Mouse (Mus musculus): ENCODE data around the gene Traf4. TPM values are rescaled to one million over a fixed set of nuclear protein-coding genes. Genes with fewer than 3 reads are reported as not detected.

Gene Traf4
- total and polyA plus RNA-seq, 3 experiments = 34.4 to 42.0 TPM; not detected in 1

DNA sequence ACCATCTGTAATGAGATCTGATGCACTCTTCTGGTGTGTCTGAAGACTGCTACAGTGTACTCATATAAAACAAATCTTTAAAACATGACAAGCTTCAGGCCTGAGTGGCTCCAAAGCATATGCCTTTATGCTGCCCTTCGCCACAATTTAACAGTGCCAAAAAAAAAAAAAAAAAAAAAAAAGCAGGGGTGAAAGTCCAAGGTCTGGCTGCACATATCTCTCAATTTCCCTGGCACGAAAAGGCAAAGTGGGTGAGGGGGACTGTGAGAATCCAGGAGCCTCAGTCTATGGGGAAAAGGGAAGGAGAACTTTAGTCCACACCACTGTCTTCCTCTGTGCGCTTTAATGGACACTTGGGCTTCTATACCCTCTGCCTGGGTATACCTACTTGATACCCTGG lies 37.0 kb upstream of the Traf4 start:
- peaks cover 0 to 3% of the 10 kb centered on the region in 2 experiments; a peak in 1 of 4 replicates for H3K36me3 ChIP-seq (ENCODE audit: control insufficient read depth in 1 of 2, insufficient read depth in 2 of 2, low read length in 2 of 2)
- DNase-seq (ENCODE audit: low read depth, low spot score) = no peak
- H3K9me3 ChIP-seq (replicated peaks; ENCODE audit: insufficient read depth, low read length) = no peaks in the 10 kb centered on the region
- H3K4me3 ChIP-seq (ENCODE audit: control insufficient read depth in 1 of 2, insufficient read depth in 1 of 2, low read depth in 2 of 2, low read length in 2 of 2) = no peak overlapping the region
- no peak overlapping the region for H3K9ac ChIP-seq (ENCODE audit: control insufficient read depth, low read depth, low read length, poor library complexity, severe bottlenecking)
- H3K4me1 ChIP-seq (ENCODE audit: control insufficient read depth in 1 of 2, insufficient read depth in 2 of 2, low read length in 2 of 2) = no peaks in the 10 kb centered on the region
- TF ChIP-seq ZNF384 (IDR thresholded peaks at IDR 0.05; ENCODE audit: low read depth, low read length) (peak; percentile 53), GABPA (IDR thresholded peaks at IDR 0.05; ENCODE audit: low read depth, low read length) (no peak)
- no peak overlapping the region for H3K27ac ChIP-seq (ENCODE audit: control insufficient read depth, low read depth, low read length)
- H3K27me3 ChIP-seq (ENCODE audit: control insufficient read depth in 1 of 2, insufficient read depth in 2 of 2, low read length in 2 of 2) = no peaks in the 10 kb centered on the region
- H3K79me2 ChIP-seq (ENCODE audit: control insufficient read depth, insufficient read depth, low read length, poor library complexity) = no peaks in the 10 kb centered on the region

DNA sequence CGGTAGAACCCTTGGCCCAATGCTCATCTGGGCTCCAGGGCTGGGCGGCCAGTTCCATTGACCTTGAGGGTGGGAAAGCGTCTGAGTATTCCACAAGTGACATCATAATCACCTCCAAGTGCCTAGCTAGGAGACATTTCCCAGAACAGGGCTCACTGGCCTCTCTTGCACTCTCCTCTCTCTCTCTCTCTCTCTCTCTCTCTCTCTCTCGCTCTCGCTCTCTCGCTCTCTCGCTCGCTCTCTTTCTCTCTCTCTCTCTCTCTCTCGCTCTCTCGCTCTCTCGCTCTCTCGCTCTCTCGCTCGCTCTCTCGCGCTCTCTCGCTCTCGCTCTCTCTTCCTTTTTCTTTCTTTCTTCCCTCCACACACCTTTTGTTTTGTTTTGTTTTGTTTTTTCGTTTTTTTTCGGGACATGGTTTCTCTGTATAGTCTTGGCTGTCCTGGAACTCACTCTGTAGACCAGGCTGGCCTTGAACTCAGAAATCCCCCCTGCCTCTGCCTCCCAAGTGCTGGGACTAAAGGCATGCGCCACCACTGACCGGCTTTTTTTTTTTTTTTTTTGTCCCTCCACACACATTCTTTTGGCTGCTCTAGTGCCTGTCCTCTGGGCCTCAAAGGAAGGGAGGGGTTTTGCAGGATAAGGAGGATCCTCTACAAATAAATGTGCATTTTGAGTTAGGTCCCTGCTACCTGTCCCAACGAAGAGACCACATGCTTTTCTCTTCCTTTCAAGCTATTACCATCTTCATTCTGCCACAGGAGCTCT lies 29.9 kb upstream of the Traf4 start:
- no peaks in the 10 kb centered on the region for H3K9me3 ChIP-seq (replicated peaks; ENCODE audit: insufficient read depth, low read length)
- no peaks in the 10 kb centered on the region for H3K79me2 ChIP-seq (ENCODE audit: control insufficient read depth, insufficient read depth, low read length, poor library complexity)
- peaks cover 0 to 2% of the 10 kb centered on the region in 2 experiments; a peak in 1 of 4 replicates for H3K36me3 ChIP-seq (ENCODE audit: control insufficient read depth in 1 of 2, insufficient read depth in 2 of 2, low read length in 2 of 2)
- no peak overlapping the region for H3K27ac ChIP-seq (ENCODE audit: control insufficient read depth, low read depth, low read length)
- H3K4me1 ChIP-seq (ENCODE audit: control insufficient read depth in 1 of 2, insufficient read depth in 2 of 2, low read length in 2 of 2) = peaks cover 0 to 9% of the 10 kb centered on the region in 2 experiments; a peak in 3 of 4 replicates
- H3K27me3 ChIP-seq (ENCODE audit: control insufficient read depth in 1 of 2, insufficient read depth in 2 of 2, low read length in 2 of 2) = no peaks in the 10 kb centered on the region
- peak overlapping the region; percentile 88 to 100 for H3K4me3 ChIP-seq (ENCODE audit: control insufficient read depth in 1 of 2, insufficient read depth in 1 of 2, low read depth in 2 of 2, low read length in 2 of 2)
- TF ChIP-seq POLR2A (IDR thresholded peaks at IDR 0.05; ENCODE audit: control insufficient read depth in 1 of 2, insufficient read depth in 1 of 2, low read depth in 1 of 2, low read length in 2 of 2, poor library complexity in 1 of 2) (0 out of 4 replicates have a peak, but pooled peaks of 1 of the 2 experiments have one; percentile 9), CHD1 (IDR thresholded peaks at IDR 0.05; ENCODE audit: low read depth, low read length) (no peak), JUND (IDR thresholded peaks at IDR 0.05; ENCODE audit: low read depth, low read length) (peak; percentile 95; the same call in 1 of the 2 replicates), ZNF384 (IDR thresholded peaks at IDR 0.05; ENCODE audit: low read depth, low read length) (peak; percentile 65), ZMIZ1 (IDR thresholded peaks at IDR 0.05; ENCODE audit: low read depth, low read length) (no peak)
- peak; percentile 30 for DNase-seq (ENCODE audit: low read depth, low spot score)
- H3K9ac ChIP-seq (ENCODE audit: control insufficient read depth, low read depth, low read length, poor library complexity, severe bottlenecking) = peak overlapping the region; percentile 62

DNA sequence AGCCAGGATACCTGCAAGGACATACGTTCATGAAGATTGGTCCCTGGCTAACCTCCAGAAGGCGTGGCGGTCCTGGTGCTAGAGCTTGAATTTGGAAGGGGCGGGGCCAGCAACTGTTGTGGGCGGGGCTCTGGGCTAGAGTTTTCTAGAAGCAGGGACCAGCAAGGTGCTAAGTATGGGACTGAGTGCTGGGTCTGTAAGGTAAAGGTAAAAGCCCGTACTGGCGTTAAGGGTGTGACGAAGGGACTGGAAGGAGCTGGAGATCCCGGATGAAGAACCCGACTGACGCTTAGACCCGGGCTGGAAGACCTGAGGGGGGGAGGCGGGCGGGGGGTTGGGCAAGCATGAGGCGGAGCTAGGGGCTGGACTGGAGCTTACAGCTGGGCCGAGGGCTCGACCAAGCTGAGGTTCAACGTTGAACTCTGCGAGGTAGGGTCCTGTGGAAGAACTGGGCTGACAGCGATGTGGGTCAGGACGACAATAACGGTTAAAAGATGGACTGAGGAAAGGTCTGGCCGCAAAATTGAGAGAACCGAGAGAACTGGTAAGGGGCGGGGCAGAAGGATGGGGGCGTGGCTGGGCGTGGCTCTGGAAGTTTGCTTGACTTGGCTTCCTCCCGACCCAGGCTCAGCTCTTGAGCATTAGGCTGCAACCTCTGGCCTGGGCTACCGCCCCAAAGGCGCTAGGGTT lies 29.2 kb upstream of the Traf4 start:
- Histone ChIP-seq H3K27ac (ENCODE audit: control insufficient read depth, low read depth, low read length) (no peak overlapping the region), H3K4me3 (ENCODE audit: control insufficient read depth in 1 of 2, insufficient read depth in 1 of 2, low read depth in 2 of 2, low read length in 2 of 2) (peak overlapping the region; percentile 88 to 100), H3K4me1 (ENCODE audit: control insufficient read depth in 1 of 2, insufficient read depth in 2 of 2, low read length in 2 of 2) (peaks cover 0 to 16% of the 10 kb centered on the region in 2 experiments; a peak in 3 of 4 replicates), H3K36me3 (ENCODE audit: control insufficient read depth in 1 of 2, insufficient read depth in 2 of 2, low read length in 2 of 2) (peaks cover 0 to 3% of the 10 kb centered on the region in 2 experiments; a peak in 2 of 4 replicates), H3K9me3 (replicated peaks; ENCODE audit: insufficient read depth, low read length) (no peaks in the 10 kb centered on the region), H3K79me2 (ENCODE audit: control insufficient read depth, insufficient read depth, low read length, poor library complexity) (no peaks in the 10 kb centered on the region), H3K27me3 (ENCODE audit: control insufficient read depth in 1 of 2, insufficient read depth in 2 of 2, low read length in 2 of 2) (no peaks in the 10 kb centered on the region), H3K9ac (ENCODE audit: control insufficient read depth, low read depth, low read length, poor library complexity, severe bottlenecking) (peak overlapping the region; percentile 62)
- DNase-seq (ENCODE audit: low read depth, low spot score) = peak; percentile 93
- TF ChIP-seq UBTF (IDR thresholded peaks at IDR 0.05; ENCODE audit: borderline replicate concordance, insufficient read depth, low read depth, low read length) (no peak), CTCF (IDR thresholded peaks at IDR 0.05 in 2 of 3, conservative IDR thresholded peaks at IDR 0.05 in 1 of 3; ENCODE audit: control insufficient read depth in 1 of 3, insufficient read depth in 1 of 3, low read depth in 2 of 3, low read length in 3 of 3, poor library complexity in 1 of 3, severe bottlenecking in 1 of 3) (no peak), MXI1 (IDR thresholded peaks at IDR 0.05; ENCODE audit: low read depth, low read length) (0 out of 2 replicates have a peak, but pooled peaks have one; percentile 5), KAT2A (conservative IDR thresholded peaks at IDR 0.05; ENCODE audit: low read depth, low read length) (no peak), RCOR1 (IDR thresholded peaks at IDR 0.05; ENCODE audit: low read depth, low read length) (no peak), POLR2AphosphoS5 (IDR thresholded peaks at IDR 0.05; ENCODE audit: borderline replicate concordance, low read depth, low read length) (no peak), HCFC1 (IDR thresholded peaks at IDR 0.05; ENCODE audit: low read depth, low read length) (peak; percentile 40; the same call in 1 of the 2 replicates), CHD2 (IDR thresholded peaks at IDR 0.05; ENCODE audit: low read length) (peak; percentile 25), ZC3H11A (IDR thresholded peaks at IDR 0.05; ENCODE audit: low read depth, low read length) (no peak; the same call in 1 of the 2 replicates), GATA1 (IDR thresholded peaks at IDR 0.05; ENCODE audit: low read depth, low read length) (no peak), USF1 (IDR thresholded peaks at IDR 0.05; ENCODE audit: low read depth, low read length) (0 out of 2 replicates have a peak, but pooled peaks have one; percentile 10), POLR2A (IDR thresholded peaks at IDR 0.05; ENCODE audit: control insufficient read depth in 1 of 2, insufficient read depth in 1 of 2, low read depth in 1 of 2, low read length in 2 of 2, poor library complexity in 1 of 2) (peak; percentile 42 to 54; a peak in 1 of 4 replicates), TCF12 (IDR thresholded peaks at IDR 0.05; ENCODE audit: low read depth, low read length) (no peak), ZMIZ1 (IDR thresholded peaks at IDR 0.05; ENCODE audit: low read depth, low read length) (peak; percentile 36; the same call in 1 of the 2 replicates), EP300 (IDR thresholded peaks at IDR 0.05; ENCODE audit: low read depth in 1 of 2, low read length in 2 of 2) (no peak), E2F4 (IDR thresholded peaks at IDR 0.05; ENCODE audit: borderline replicate concordance, low read depth, low read length) (no peak), ETS1 (IDR thresholded peaks at IDR 0.05; ENCODE audit: low read depth, low read length) (no peak), ZNF384 (IDR thresholded peaks at IDR 0.05; ENCODE audit: low read depth, low read length) (no peak)
